Mouse (Mus musculus) lung, adult 18-20 months (tissue): ENCODE measurements around the gene Sez6.
A peak's percentile ranks its signal among the peaks of the same experiment; 100 is the strongest.

Source experiments
- DNase-seq, 2 experiments: peaks; one replicate each; pipeline ENCODE4 v3.0.0; 2022; ENCODE audit warnings: mixed read lengths in 2 of 2

Gene Sez6

GRCm38 (mm10) chr11:77930751-77931540, at the start of gene Sez6:
Gene Sez6 (plus strand): TSS chr11:77930800.
- peak; percentile 39 to 43 for DNase-seq

DNA sequence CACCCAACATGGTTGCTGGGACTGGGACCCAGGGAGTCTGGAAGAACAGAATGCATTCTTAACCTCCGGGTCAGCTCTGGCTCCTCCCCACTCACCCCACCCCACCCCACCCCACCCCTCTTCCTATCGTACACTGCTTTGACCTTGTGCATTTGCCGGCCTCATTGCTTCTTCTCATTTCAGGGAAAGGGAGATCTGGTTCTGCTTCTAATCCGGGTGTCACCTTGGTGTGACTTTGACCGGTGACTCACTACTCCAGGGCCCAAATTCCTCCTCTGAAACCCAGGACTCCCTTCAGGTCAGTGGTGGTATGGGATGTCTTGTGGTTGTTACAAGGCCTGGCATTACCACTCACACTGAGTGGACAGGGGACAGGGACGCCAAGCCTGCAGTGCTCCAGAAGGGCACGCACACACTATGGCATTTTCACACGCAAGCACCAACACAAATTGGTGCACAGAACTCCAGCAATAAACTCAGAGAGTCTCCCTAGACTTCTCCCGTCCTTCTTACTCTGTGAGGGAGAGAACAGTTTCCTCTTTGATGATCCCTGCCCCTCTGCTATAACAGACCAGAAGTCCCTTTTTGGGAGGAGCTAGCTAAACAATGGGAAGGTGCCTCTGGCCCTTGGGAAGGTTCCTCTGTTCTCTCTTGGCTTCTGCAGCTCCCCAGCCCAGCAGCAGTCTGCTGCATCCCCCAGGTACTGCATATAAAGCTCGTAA, 45.9 kb upstream of the Sez6 start:
- DNase-seq, result no peak

DNA sequence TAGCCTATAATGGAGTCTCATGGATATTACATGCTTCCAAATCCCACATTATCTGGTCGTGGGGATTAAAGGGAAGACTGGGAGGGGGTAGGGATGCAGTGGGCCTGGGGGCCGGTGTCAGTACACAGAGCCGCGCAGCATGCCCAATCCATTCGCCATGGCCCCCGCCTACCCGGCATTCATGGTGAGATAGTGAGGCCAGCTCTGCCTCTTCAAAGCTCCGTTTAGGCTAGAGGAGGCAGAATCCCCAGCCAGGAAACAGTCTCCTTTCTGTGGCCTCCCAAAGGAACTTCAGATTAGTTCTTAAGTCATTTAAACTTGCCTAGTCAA, 45.4 kb upstream of the Sez6 start:
- no peak for DNase-seq

DNA sequence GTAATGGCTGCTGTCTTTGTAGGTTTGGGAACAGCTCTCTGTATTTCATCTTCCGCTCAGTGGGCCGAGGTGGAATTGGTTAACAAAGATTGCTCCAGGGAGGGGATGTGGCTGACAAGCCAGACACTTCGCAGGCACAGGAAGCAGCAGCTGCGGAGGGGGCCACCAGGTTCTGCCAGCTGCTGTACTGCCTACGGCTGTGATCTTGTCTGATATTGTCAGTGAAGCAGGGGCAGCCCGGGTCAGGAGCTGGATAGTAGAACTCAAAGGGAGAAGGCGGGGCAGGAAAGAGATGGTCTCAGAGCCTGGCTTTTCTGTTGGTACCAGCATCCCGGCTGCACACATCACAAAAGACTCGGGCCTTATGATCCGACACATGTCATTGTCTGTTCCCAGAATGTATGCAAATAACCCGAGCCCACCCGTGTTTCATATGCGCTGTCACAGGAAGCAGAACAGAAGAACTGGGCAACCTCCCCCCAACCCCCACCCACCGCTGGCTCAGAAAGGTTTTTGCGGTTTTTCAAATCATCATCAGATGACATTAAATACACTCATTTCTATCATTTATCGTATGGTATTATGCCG, 43.1 kb upstream of the Sez6 start:
- no peak for DNase-seq

DNA sequence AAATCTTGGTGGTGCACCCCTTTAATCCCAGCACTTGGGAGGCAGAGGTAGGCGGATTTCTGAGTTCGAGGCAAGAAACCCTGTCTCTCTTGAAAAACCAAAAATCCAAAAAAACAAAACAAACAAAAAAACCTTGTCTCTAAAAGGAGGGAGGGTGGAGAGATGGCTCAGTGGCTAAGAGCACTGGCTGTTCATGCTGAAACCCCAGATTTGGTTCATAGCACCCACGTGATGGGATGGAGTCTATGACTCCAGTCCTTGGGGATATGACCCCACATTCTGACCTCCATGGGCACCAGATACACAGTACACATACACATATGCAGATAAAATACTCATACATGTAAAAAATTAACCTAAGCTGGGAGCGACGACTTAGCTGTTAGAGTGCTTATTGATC, 41.8 kb upstream of the Sez6 start:
- no peak for DNase-seq

- DNase-seq, result no peak
Measured at GRCm38 (mm10) chr11:77889484-77889883, 41.1 kb upstream of the Sez6 start.

DNA sequence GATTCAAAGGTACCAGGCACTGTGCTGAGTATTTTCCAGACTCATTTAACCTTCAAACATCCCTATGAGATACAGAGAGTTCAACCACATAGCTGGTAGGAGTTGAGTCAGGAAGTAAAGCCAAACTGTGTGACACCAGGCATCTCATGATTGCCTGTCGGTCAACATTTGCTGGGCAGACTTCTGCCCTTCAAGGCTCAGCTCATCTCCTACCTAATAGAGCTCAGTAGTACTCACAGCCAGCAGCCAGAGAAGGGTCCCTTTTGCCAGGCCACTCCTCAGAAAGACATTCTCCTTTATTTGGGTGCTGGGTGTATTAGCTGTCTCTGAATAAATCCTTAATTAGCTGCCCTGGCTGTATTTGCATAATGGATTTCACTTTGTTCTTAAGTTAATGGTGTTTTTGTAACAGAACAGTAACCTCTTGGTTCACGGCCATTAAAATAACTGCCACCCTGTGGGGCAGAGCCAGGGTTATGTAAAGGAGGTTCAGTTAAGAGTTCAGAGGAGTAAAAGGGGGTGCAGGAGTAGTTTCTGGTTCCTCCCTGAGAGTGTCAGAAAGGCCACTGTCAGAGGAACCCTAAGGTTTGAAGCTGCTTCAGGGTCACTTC, 39.8 kb upstream of the Sez6 start:
- no peak for DNase-seq

- DNase-seq, result no peak
Measured at GRCm38 (mm10) chr11:77892883-77893282, 37.7 kb upstream of the Sez6 start.

GRCm38 (mm10) chr11:77893283-77893682, 37.3 kb upstream of the Sez6 start:
- no peak for DNase-seq

- DNase-seq, result peak; percentile 90 to 94
Measured at GRCm38 (mm10) chr11:77893787-77894718, 36.5 kb upstream of the Sez6 start, which contains the start of gene Pipox. Gene Pipox (minus strand): TSS chr11:77894096.

DNA sequence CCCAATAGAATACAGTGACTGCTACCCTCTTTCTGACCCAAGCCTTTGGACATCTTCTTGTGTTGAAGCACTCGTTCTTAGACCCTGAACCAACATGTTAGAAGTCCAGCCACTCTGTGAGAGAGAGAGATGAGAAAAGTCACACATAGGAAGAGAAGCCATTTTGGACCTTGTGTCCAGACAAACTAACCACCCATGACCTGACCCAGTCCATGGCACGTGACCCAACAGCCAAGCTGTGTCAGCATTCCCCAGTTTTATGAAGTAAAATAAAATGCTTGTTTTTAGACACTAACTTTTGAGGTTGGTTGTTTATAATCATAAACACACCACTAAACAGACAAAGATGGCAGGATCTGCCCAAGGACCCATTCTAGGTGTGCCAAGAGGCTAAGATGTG, 35.6 kb upstream of the Sez6 start:
- DNase-seq, result no peak

DNA sequence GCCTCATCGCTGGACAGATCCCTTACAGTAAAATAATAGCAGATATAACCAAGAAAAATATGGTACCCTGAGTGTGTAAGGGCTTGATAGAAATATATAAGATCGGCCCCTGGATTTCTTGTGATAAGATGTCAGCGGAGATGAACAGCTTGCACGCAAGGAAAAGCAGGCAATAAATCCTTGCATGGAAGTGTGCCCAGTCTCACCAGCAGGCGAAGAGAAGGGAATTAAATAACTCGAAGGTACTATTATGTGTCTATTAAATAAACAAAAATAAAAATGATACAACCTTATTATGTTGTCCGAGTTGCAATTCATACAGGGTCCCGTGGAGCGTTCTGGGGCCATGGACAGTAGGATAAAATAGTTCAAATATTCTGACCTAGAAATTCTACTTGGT, 34.6 kb upstream of the Sez6 start:
- no peak for DNase-seq

DNA sequence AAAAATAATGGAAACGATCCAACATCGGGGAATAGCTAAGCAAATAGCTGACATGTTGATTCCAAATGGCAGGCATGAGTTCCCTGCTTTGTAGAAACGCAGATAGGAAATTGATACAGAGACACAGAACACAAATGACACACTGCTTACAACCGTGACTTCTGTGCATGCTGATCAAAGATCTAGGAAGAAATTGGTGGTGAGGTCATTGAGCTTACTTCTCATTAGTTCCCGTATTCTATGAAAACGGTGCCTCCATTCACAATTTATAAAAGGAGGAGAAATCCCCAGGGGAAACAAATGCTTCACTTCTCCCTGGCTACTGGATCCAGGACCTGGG, 34.1 kb upstream of the Sez6 start:
- no peak for DNase-seq

- DNase-seq, result no peak
Measured at GRCm38 (mm10) chr11:77896820-77897805, 33.5 kb upstream of the Sez6 start.

- DNase-seq, result no peak
Measured at GRCm38 (mm10) chr11:77900187-77900586, 30.4 kb upstream of the Sez6 start.

DNA sequence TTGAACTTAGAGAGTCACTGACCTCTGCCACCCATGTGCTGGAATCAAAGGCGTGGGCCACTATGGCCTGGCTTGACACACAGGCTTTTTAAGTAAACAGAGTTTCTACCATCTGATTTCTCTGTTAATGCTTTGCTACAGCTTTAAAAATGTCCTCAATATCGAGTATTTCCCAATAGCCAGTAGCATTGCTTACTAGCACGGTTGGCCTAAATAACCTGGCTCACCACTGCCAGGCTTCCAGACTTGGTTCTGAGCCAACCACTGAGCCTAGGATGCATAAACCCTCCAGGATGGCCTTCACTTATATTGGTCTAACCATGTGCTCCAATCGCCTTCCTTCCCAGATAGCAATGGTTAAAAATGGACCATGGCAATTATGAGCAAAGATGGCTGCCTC, 29.9 kb upstream of the Sez6 start:
- peak; percentile 17 to 27 for DNase-seq

DNA sequence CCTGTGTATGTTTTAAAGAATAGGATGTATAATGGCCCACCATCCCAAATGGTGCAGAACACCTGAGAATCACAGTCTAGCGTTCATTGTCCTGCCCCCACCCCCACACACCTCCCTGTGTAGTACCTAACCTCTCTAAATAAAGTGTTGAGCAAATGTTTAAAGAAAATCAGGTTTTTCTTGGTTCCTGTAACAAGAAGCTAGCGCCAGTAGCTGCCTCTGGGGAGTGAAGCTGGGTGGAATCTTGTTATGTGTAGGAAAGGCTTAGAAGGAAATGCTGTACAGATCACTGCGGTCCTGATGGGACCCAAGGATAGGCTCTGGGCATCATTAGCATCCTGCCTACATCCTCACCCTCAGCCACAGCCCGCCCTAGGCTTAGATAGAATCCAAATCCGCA, 29.2 kb upstream of the Sez6 start:
- peak; percentile 50 to 69 for DNase-seq

DNA sequence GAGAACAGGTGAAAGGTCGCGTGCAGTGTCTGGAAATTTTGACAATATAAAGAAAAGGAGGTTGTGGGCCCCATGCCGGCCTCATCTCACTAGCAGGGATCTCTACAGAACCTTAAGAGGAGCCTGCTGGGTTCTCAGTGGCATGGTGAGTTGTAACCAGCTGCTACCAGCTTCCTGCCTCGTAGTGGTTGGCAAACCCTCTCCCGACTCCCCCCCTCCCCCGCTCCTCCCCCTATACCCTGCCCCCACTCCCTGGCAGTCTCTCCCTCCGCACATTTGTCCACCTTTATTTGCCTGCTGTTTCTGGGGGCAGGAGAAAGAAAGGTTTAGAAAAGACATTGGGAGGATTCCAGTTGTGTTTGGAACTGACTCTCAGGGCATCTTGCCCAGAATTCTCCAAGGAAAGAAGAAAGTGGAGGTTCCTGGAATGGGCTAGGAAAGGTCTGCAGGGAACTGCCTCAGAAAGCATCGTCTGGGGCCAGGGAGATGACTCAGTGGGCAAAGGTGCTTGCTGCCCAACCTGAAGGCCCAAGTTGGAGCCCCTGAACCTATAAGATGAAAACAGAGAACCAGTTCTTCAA, 28.7 kb upstream of the Sez6 start:
- DNase-seq, result peak in 1 of 2 experiments; percentile 9

GRCm38 (mm10) chr11:77903761-77904160, 26.8 kb upstream of the Sez6 start:
- DNase-seq, result no peak

GRCm38 (mm10) chr11:77904707-77905106, 25.9 kb upstream of the Sez6 start:
- DNase-seq, result no peak
